Mouse (Mus musculus): Measurements from ENCODE around the gene Egfl8.

- no peak for TF ChIP-seq GATA1 (IDR thresholded peaks at IDR 0.05; ENCODE audit: low read length)
- TF ChIP-seq TAL1 (IDR thresholded peaks at IDR 0.05; ENCODE audit: low read length) = no peak
Measured at GRCm38 (mm10) chr17:34662978-34663377, 47.2 kb upstream of the Egfl8 start.
